Mouse (Mus musculus): Measurements from ENCODE around the gene Dnah11. TPM values are rescaled to one million over a fixed set of nuclear protein-coding genes. Genes with fewer than 3 reads are reported as not detected.
"Not testable (repeated sequence)": the region's sequence is repeated elsewhere in the genome, so short reads cannot be mapped to it uniquely, and the experiment has no call there.

Dnah11 gene
- polyA plus RNA-seq, 1 experiment from 2014 or later, result 0.36 TPM

GRCm38 (mm10) chr12:117932026-117932425 lies 266.8 kb downstream of the Dnah11 start:
- Histone ChIP-seq H3K9ac (ENCODE audit: low read length) (no peak overlapping the region), H3K4me2 (ENCODE audit: low read depth, low read length, severe bottlenecking) (no peak overlapping the region), H3K9me3 (ENCODE audit: control insufficient read depth, low read length) (no peaks in the 10 kb centered on the region), H3K27me3 (ENCODE audit: control insufficient read depth, insufficient read depth, low read length) (no peaks in the 10 kb centered on the region), H3K36me3 (ENCODE audit: control insufficient read depth, insufficient read depth, low read length) (no peaks in the 10 kb centered on the region), H3K4me3 (ENCODE audit: low read depth, low read length) (no peak overlapping the region), H3K4me1 (replicated peaks; ENCODE audit: control insufficient read depth, insufficient read depth, low read length) (no peaks in the 10 kb centered on the region), H3K27ac (ENCODE audit: low read depth, low read length) (no peak overlapping the region)
- 68% methylated on average over 1 of the region's 1 CpGs for WGBS
- DNase-seq (ENCODE audit: low spot score), result no peak
- no peak for ATAC-seq (replicated peaks; ENCODE audit: low FRiP score)

- ATAC-seq (replicated peaks; ENCODE audit: low FRiP score) (no peak), DNase-seq (ENCODE audit: low spot score) (no peak)
- H3K27ac ChIP-seq (ENCODE audit: low read depth, low read length), result no peak overlapping the region
- no peak overlapping the region for H3K9ac ChIP-seq (ENCODE audit: low read length)
- H3K36me3 ChIP-seq (ENCODE audit: control insufficient read depth, insufficient read depth, low read length), result no peaks in the 10 kb centered on the region
- no peak overlapping the region for H3K4me2 ChIP-seq (ENCODE audit: low read depth, low read length, severe bottlenecking)
- H3K27me3 ChIP-seq (ENCODE audit: control insufficient read depth, insufficient read depth, low read length), result no peaks in the 10 kb centered on the region
- no peak overlapping the region for H3K4me3 ChIP-seq (ENCODE audit: low read depth, low read length)
- no peaks in the 10 kb centered on the region for H3K4me1 ChIP-seq (replicated peaks; ENCODE audit: control insufficient read depth, insufficient read depth, low read length)
- WGBS, result 87% methylated on average over 4 of the region's 4 CpGs
- no peaks in the 10 kb centered on the region for H3K9me3 ChIP-seq (ENCODE audit: control insufficient read depth, low read length)
Measured at GRCm38 (mm10) chr12:117929768-117930167, 269.1 kb downstream of the Dnah11 start.

DNA sequence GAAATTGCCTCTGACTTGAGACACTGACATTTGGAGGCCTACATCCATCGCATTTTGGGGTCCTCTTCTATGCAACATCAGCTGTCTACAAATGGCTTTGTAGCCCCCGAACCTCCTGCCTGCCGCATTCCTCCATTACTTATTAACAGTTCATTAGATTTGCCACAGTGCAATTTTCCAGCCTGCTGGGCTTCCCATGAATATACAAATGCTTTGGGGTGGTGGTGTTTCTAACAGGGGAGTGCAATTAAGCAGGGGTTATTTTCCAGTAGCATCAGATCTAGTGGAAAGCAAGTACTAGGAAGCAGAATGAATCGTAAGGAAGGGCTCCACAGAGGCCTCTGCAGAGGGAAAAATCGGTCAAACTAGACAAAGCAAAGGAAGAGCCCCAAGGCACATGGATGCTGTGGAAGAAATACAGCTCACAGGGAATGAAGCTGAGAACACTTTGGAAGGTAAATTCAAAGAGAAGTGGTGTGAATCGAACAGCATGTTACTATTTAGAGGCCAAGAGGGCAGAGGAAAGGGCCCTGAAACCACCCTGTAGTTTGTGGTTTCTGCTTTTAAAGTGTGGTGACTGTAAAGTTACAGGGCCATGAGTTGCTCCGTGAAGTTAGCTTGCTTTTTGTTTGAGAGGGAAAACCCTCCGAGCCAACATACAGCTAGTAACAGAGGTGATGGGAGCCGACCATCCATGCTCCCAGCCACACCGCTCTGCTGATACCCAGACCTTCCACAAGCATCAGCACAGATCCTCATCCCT lies 282.8 kb downstream of the Dnah11 start:
- Histone ChIP-seq H3K9me3 (ENCODE audit: control insufficient read depth, low read length) (no peaks in the 10 kb centered on the region), H3K4me3 (ENCODE audit: low read depth, low read length) (no peak overlapping the region), H3K27ac (ENCODE audit: low read depth, low read length) (0 out of 2 replicates have a peak overlapping the region, but pooled peaks have one; percentile 14), H3K27me3 (ENCODE audit: control insufficient read depth, insufficient read depth, low read length) (0 out of 2 replicates have a peak, but pooled peaks cover 2% of the 10 kb centered on the region), H3K4me2 (ENCODE audit: low read depth, low read length, severe bottlenecking) (no peak overlapping the region), H3K9ac (ENCODE audit: low read length) (no peak overlapping the region), H3K4me1 (replicated peaks; ENCODE audit: control insufficient read depth, insufficient read depth, low read length) (peaks cover 11% of the 10 kb centered on the region; the same call in 1 of the 2 replicates), H3K36me3 (ENCODE audit: control insufficient read depth, insufficient read depth, low read length) (no peaks in the 10 kb centered on the region)
- ATAC-seq (replicated peaks; ENCODE audit: low FRiP score) (peak; percentile 50), DNase-seq (ENCODE audit: low spot score) (peak; percentile 56)
- WGBS, result 38% methylated on average over 10 of the region's 10 CpGs

GRCm38 (mm10) chr12:117914613-117915245 lies 284.1 kb downstream of the Dnah11 start:
- Histone ChIP-seq H3K27me3 (ENCODE audit: control insufficient read depth, insufficient read depth, low read length) (0 out of 2 replicates have a peak, but pooled peaks cover 2% of the 10 kb centered on the region), H3K4me2 (ENCODE audit: low read depth, low read length, severe bottlenecking) (no peak overlapping the region), H3K9ac (ENCODE audit: low read length) (no peak overlapping the region), H3K9me3 (ENCODE audit: control insufficient read depth, low read length) (no peaks in the 10 kb centered on the region), H3K27ac (ENCODE audit: low read depth, low read length) (no peak overlapping the region), H3K4me3 (ENCODE audit: low read depth, low read length) (no peak overlapping the region), H3K36me3 (ENCODE audit: control insufficient read depth, insufficient read depth, low read length) (no peaks in the 10 kb centered on the region), H3K4me1 (replicated peaks; ENCODE audit: control insufficient read depth, insufficient read depth, low read length) (peaks cover 11% of the 10 kb centered on the region; the same call in 1 of the 2 replicates)
- DNase-seq (ENCODE audit: low spot score) (no peak), ATAC-seq (replicated peaks; ENCODE audit: low FRiP score) (peak; percentile 45)
- 7% methylated on average over 10 of the region's 10 CpGs for WGBS

GRCm38 (mm10) chr12:117911396-117911795 lies 287.4 kb downstream of the Dnah11 start:
- 76% methylated on average over 1 of the region's 1 CpGs for WGBS
- H3K4me3 ChIP-seq (ENCODE audit: low read depth, low read length), result no peak overlapping the region
- no peak for ATAC-seq (replicated peaks; ENCODE audit: low FRiP score)
- H3K9me3 ChIP-seq (ENCODE audit: control insufficient read depth, low read length), result no peaks in the 10 kb centered on the region
- no peak overlapping the region for H3K9ac ChIP-seq (ENCODE audit: low read length)
- H3K36me3 ChIP-seq (ENCODE audit: control insufficient read depth, insufficient read depth, low read length), result no peaks in the 10 kb centered on the region
- no peak for DNase-seq (ENCODE audit: low spot score)
- no peaks in the 10 kb centered on the region for H3K27me3 ChIP-seq (ENCODE audit: control insufficient read depth, insufficient read depth, low read length)
- H3K27ac ChIP-seq (ENCODE audit: low read depth, low read length), result no peak overlapping the region
- peaks cover 8% of the 10 kb centered on the region; the same call in 1 of the 2 replicates for H3K4me1 ChIP-seq (replicated peaks; ENCODE audit: control insufficient read depth, insufficient read depth, low read length)
- no peak overlapping the region for H3K4me2 ChIP-seq (ENCODE audit: low read depth, low read length, severe bottlenecking)

GRCm38 (mm10) chr12:117905232-117905840 lies 293.5 kb downstream of the Dnah11 start:
- H3K36me3 ChIP-seq (ENCODE audit: control insufficient read depth, insufficient read depth, low read length); ATAC-seq (replicated peaks; ENCODE audit: low FRiP score): not testable (repeated sequence)
- 92% methylated on average over 3 of the region's 4 CpGs for WGBS

DNA sequence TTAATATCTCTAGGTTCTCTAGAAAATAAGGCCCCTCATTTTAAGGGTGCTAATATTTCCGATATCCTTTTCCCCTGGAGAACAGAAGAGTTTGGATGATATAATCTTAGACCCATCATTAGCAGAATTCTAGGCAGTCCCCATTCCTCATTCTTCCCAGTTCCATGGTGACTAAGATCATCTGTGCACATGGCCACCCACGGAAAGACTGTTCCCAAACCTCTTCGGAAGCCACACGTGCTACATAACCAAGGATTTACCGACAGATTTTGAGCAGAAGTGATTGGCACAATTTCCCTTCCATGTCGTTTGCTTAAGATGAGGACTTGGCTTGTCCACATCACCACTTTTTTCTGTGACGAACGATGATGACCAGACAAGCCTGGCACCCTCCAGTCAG lies 295.2 kb downstream of the Dnah11 start:
- DNase-seq (ENCODE audit: low spot score) (no peak), ATAC-seq (replicated peaks; ENCODE audit: low FRiP score) (no peak)
- 88% methylated on average over 8 of the region's 8 CpGs for WGBS

More at GRCm38 (mm10) chr12:117905232-117905840, 293.5 kb downstream of the Dnah11 start:
- H3K9me3 ChIP-seq (ENCODE audit: control insufficient read depth, low read length); H3K4me2 ChIP-seq (ENCODE audit: low read depth, low read length, severe bottlenecking); H3K4me1 ChIP-seq (replicated peaks; ENCODE audit: control insufficient read depth, insufficient read depth, low read length); DNase-seq (ENCODE audit: low spot score); H3K9ac ChIP-seq (ENCODE audit: low read length); H3K27me3 ChIP-seq (ENCODE audit: control insufficient read depth, insufficient read depth, low read length); H3K27ac ChIP-seq (ENCODE audit: low read depth, low read length); H3K4me3 ChIP-seq (ENCODE audit: low read depth, low read length): not testable (repeated sequence)

GRCm38 (mm10) chr12:117901352-117901751 lies 297.5 kb downstream of the Dnah11 start:
- not testable (repeated sequence) for H3K36me3 ChIP-seq (ENCODE audit: control insufficient read depth, insufficient read depth, low read length); H3K27me3 ChIP-seq (ENCODE audit: control insufficient read depth, insufficient read depth, low read length); H3K4me3 ChIP-seq (ENCODE audit: low read depth, low read length); DNase-seq (ENCODE audit: low spot score); H3K9me3 ChIP-seq (ENCODE audit: control insufficient read depth, low read length); H3K9ac ChIP-seq (ENCODE audit: low read length); ATAC-seq (replicated peaks; ENCODE audit: low FRiP score); H3K27ac ChIP-seq (ENCODE audit: low read depth, low read length); H3K4me1 ChIP-seq (replicated peaks; ENCODE audit: control insufficient read depth, insufficient read depth, low read length); H3K4me2 ChIP-seq (ENCODE audit: low read depth, low read length, severe bottlenecking)
- WGBS, result 52% methylated on average over 1 of the region's 4 CpGs

More for the DNA sequence above, 295.2 kb downstream of the Dnah11 start:
- H3K4me2 ChIP-seq (ENCODE audit: low read depth, low read length, severe bottlenecking), result no peak overlapping the region
- H3K36me3 ChIP-seq (ENCODE audit: control insufficient read depth, insufficient read depth, low read length), result no peaks in the 10 kb centered on the region
- H3K4me3 ChIP-seq (ENCODE audit: low read depth, low read length), result no peak overlapping the region
- H3K9ac ChIP-seq (ENCODE audit: low read length), result no peak overlapping the region
- no peaks in the 10 kb centered on the region for H3K9me3 ChIP-seq (ENCODE audit: control insufficient read depth, low read length)
- H3K27ac ChIP-seq (ENCODE audit: low read depth, low read length), result no peak overlapping the region
- H3K27me3 ChIP-seq (ENCODE audit: control insufficient read depth, insufficient read depth, low read length), result no peaks in the 10 kb centered on the region
- no peaks in the 10 kb centered on the region for H3K4me1 ChIP-seq (replicated peaks; ENCODE audit: control insufficient read depth, insufficient read depth, low read length)

Measured in forebrain, embryonic 11.5 days (tissue).